Mouse (Mus musculus) CD4-positive, CD25-positive, alpha-beta regulatory T cell, adult 4 months (primary cell): ENCODE measurements around the gene Pcdh9. TPM values are rescaled to one million over a fixed set of nuclear protein-coding genes. Genes with fewer than 3 reads are reported as not detected.

ENCODE experiments used
- ATAC-seq: one replicate; pipeline ENCODE4 v1.8.0; 2017
- polyA plus RNA-seq, 2 experiments: library from polyadenylated mRNA; unstranded; fragments of 100-300 nt; shearing (Covaris generic); gene quantifications; one replicate each; pipeline ENCODE4 v1.2.1; 2017

Pcdh9 gene
- polyA plus RNA-seq, 2 experiments from 2014 or later = not detected

GRCm38 (mm10) chr14:93545575-93545974 lies 344.9 kb downstream of the Pcdh9 start:
- no peak for ATAC-seq

- ATAC-seq = no peak
Observed at GRCm38 (mm10) chr14:93543970-93544627, 346.4 kb downstream of the Pcdh9 start.

- no peak for ATAC-seq
Observed at GRCm38 (mm10) chr14:93543561-93543960, 346.9 kb downstream of the Pcdh9 start.

GRCm38 (mm10) chr14:93534928-93535327 lies 355.6 kb downstream of the Pcdh9 start:
- ATAC-seq = no peak

- no peak for ATAC-seq
Observed at GRCm38 (mm10) chr14:93523430-93523829, 367.0 kb downstream of the Pcdh9 start.

- no peak for ATAC-seq
Observed at GRCm38 (mm10) chr14:93520166-93520565, 370.3 kb downstream of the Pcdh9 start.

GRCm38 (mm10) chr14:93516679-93517078 lies 373.8 kb downstream of the Pcdh9 start:
- no peak for ATAC-seq

GRCm38 (mm10) chr14:93506107-93506506 lies 384.4 kb downstream of the Pcdh9 start:
- no peak for ATAC-seq

GRCm38 (mm10) chr14:93498813-93499690 lies 391.4 kb downstream of the Pcdh9 start:
- no peak for ATAC-seq

- ATAC-seq = no peak
Observed at GRCm38 (mm10) chr14:93474991-93475390, 415.5 kb downstream of the Pcdh9 start.

- ATAC-seq = no peak
Observed at GRCm38 (mm10) chr14:93472494-93472893, 418.0 kb downstream of the Pcdh9 start.

- no peak for ATAC-seq
Observed at GRCm38 (mm10) chr14:93463360-93463892, 427.1 kb downstream of the Pcdh9 start.

- no peak for ATAC-seq
Observed at GRCm38 (mm10) chr14:93450930-93451665, 439.4 kb downstream of the Pcdh9 start.

GRCm38 (mm10) chr14:93441852-93442251 lies 448.6 kb downstream of the Pcdh9 start:
- ATAC-seq = no peak

GRCm38 (mm10) chr14:93437226-93437625 lies 453.3 kb downstream of the Pcdh9 start:
- no peak for ATAC-seq

GRCm38 (mm10) chr14:93416752-93417151 lies 473.7 kb downstream of the Pcdh9 start:
- ATAC-seq = no peak

- ATAC-seq = no peak
Observed at GRCm38 (mm10) chr14:93415496-93415895, 475.0 kb downstream of the Pcdh9 start.

- no peak for ATAC-seq
Observed at GRCm38 (mm10) chr14:93409314-93409713, 481.2 kb downstream of the Pcdh9 start.

GRCm38 (mm10) chr14:93407747-93408146 lies 482.7 kb downstream of the Pcdh9 start:
- no peak for ATAC-seq

GRCm38 (mm10) chr14:93385090-93385489 lies 505.4 kb downstream of the Pcdh9 start:
- ATAC-seq = no peak

GRCm38 (mm10) chr14:93381163-93381562 lies 509.3 kb downstream of the Pcdh9 start:
- ATAC-seq = no peak

- no peak for ATAC-seq
Observed at GRCm38 (mm10) chr14:93380757-93381156, 509.7 kb downstream of the Pcdh9 start.

- no peak for ATAC-seq
Observed at GRCm38 (mm10) chr14:93376159-93376558, 514.3 kb downstream of the Pcdh9 start.
